Mouse (Mus musculus) embryonic facial prominence, embryonic 11.5 days (tissue): ENCODE data around the gene Glra1. TPM values are rescaled to one million over a fixed set of nuclear protein-coding genes. Genes with fewer than 3 reads are reported as not detected.

Experiments used
- microRNA-seq: library from miRNA; unstranded; fragments of <30 nt; microRNA quantifications from one replicate; pipeline ENCODE4, GENCODE M21; 2016; ENCODE audit warnings: borderline number of aligned reads
- polyA plus RNA-seq: library from polyadenylated mRNA; unstranded; fragments of >200 nt; fragmentation: Nextera tagmentation; extraction: Ambion mirVana; gene quantifications from 2 replicates; pipeline ENCODE4 v1.2.1, GENCODE M21; 2014

Gene Glra1
- polyA plus RNA-seq, 1 experiment from 2014 or later = 0.28 TPM

Small RNAs within 50 kb of the gene (microRNA-seq; reads per million reads assigned to microRNA genes)
- not detected for gene Mir7652

Other genes with a start within 250 kb of the Glra1 start
- gene Sparc, start 185.0 kb downstream of the Glra1 start, polyA plus RNA-seq = 423 and 462 TPM in 2 replicates
- gene Atox1, start 147.0 kb downstream of the Glra1 start, polyA plus RNA-seq = 243 and 262 TPM in 2 replicates
- 261 and 263 TPM in 2 replicates for gene G3bp1, start 138.5 kb downstream of the Glra1 start, polyA plus RNA-seq